Mouse (Mus musculus): Measurements from ENCODE around the gene Clba1.

DNA sequence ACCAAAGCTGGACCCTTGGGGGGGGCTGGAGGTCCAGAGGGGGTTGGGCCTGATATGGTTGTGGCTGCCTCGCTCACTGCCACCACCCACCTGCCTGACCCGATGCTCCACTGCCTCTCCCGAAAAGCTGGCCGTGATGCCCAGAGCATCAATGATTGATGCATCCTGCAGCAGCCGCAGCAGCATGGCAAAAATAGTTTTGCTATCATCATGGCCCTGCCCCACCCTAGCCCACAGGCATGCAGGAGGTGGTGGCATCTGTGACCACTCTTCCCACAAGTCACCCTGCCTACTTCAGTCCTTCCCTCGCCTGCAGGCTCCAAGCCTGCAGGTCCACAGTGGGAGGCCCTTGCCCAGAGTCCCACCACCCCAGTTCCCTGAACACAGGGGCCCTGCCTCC, 2.7 kb upstream of the Clba1 start:
- TF ChIP-seq POLR2A (IDR thresholded peaks at IDR 0.05; ENCODE audit: insufficient read length, low read depth) (no peak), MAX (IDR thresholded peaks at IDR 0.05; ENCODE audit: low read depth) (no peak), USF1 (IDR thresholded peaks at IDR 0.05; ENCODE audit: low read depth) (no peak), E2F4 (IDR thresholded peaks at IDR 0.05; ENCODE audit: insufficient read depth) (no peak), MYOG (IDR thresholded peaks at IDR 0.05; ENCODE audit: control insufficient read depth in 1 of 3, insufficient read depth in 1 of 3, insufficient read length in 2 of 3, low read depth in 2 of 3) (peak; percentile 40 to 93 (median 61)), TCF12 (IDR thresholded peaks at IDR 0.05; ENCODE audit: insufficient read depth, poor library complexity, severe bottlenecking) (no peak)

Data from myocyte (in vitro differentiated cells).